Mouse (Mus musculus) spleen, adult 2 months (tissue): Measurements from ENCODE around the gene Teddm2. TPM values are rescaled to one million over a fixed set of nuclear protein-coding genes. Genes with fewer than 3 reads are reported as not detected.

Experiments used
- DNase-seq, 2 experiments: peaks; one replicate each; pipeline versions ENCODE4 v3.0.0 to v3.0.0-alpha.2; 2012 to 2021; ENCODE audit warnings: low spot score in 2 of 2, low read depth in 1 of 2
- H3K27ac ChIP-seq: fragments of 200-500 bp; 2 replicates; pipeline ENCODE4 v1.5.1; 2012; ENCODE audit warnings: low read length, inconsistent platforms; ENCODE audit not compliant: insufficient read depth
- H3K27me3 ChIP-seq: fragments of 200-500 bp; 2 replicates; pipeline ENCODE4 v1.6.1; 2012; ENCODE audit warnings: mild to moderate bottlenecking, moderate library complexity, low read length, inconsistent platforms; ENCODE audit not compliant: control insufficient read depth, insufficient read depth
- H3K36me3 ChIP-seq: fragments of 200-500 bp; 2 replicates; pipeline ENCODE4 v1.6.1; 2012; ENCODE audit warnings: mild to moderate bottlenecking, low read length, inconsistent platforms; ENCODE audit not compliant: control insufficient read depth, insufficient read depth
- H3K4me1 ChIP-seq: fragments of 200-500 bp; 2 replicates; pipeline ENCODE4 v1.6.1; 2011; ENCODE audit warnings: inconsistent platforms; ENCODE audit not compliant: control insufficient read depth, insufficient read depth, insufficient read length
- H3K4me3 ChIP-seq: fragments of 200-500 bp; 2 replicates; pipeline ENCODE4 v1.5.1; 2011; ENCODE audit warnings: mild to moderate bottlenecking, inconsistent platforms; ENCODE audit not compliant: insufficient read depth, insufficient read length; ENCODE audit errors: extremely low read depth
- CTCF ChIP-seq: fragments of 200-500 bp; IDR thresholded peaks from 2 replicates; pipeline ENCODE4 v1.5.1; 2011; ENCODE audit warnings: mild to moderate bottlenecking, inconsistent platforms; ENCODE audit not compliant: insufficient read depth, insufficient read length, insufficient replicate concordance; ENCODE audit errors: extremely low read depth
- POLR2A ChIP-seq: fragments of 200-500 bp; IDR thresholded peaks from 2 replicates; pipeline ENCODE4 v1.6.1; 2011; ENCODE audit warnings: low read depth, low read length, inconsistent platforms
- WGBS: fragments of 180-500 bp; shearing (Covaris S2); methylation state at CpG from one replicate; pipeline ENCODE4 v1.1.7; 2018; 5-methylcytosine and 5-hydroxymethylcytosine counted together
- polyA plus RNA-seq: library from polyadenylated mRNA; depleted of rRNA; stranded (reverse); fragments of >200 nt; gene quantifications from 2 replicates; pipeline ENCODE4 v1.2.3, GENCODE M21; 2012

Gene Teddm2
- polyA plus RNA-seq, 1 experiment = 0.32 TPM

DNA sequence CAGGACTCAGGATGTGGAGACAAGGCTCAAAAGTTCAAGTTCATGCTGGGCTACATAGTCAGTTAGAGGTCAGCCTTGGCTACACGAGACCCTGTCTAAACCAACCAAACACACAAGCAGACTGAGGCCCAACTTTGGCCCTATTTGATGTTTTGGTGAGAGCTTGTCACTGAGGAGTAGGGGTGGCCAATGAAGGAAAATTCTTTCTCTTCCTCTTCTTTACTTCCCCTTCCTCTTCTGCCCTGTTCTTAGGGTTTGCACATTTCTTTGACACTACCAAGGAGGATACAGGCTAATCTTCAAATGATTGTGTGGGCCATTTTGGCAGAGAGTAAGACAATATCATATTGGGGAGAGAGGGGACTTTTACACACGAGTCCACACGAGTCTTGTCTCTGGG lies 13.8 kb upstream of the Teddm2 start:
- 84% methylated on average over 3 of the region's 3 CpGs for WGBS
- Histone ChIP-seq H3K27me3 (no peaks in the 10 kb centered on the region), H3K4me1 (peaks cover 2% of the 10 kb centered on the region; the same call in 1 of the 2 replicates), H3K36me3 (no peaks in the 10 kb centered on the region; the same call in 1 of the 2 replicates), H3K4me3 (no peak overlapping the region), H3K27ac (no peak overlapping the region)
- DNase-seq = no peak
- no peak for TF ChIP-seq POLR2A
- no peak for TF ChIP-seq CTCF

DNA sequence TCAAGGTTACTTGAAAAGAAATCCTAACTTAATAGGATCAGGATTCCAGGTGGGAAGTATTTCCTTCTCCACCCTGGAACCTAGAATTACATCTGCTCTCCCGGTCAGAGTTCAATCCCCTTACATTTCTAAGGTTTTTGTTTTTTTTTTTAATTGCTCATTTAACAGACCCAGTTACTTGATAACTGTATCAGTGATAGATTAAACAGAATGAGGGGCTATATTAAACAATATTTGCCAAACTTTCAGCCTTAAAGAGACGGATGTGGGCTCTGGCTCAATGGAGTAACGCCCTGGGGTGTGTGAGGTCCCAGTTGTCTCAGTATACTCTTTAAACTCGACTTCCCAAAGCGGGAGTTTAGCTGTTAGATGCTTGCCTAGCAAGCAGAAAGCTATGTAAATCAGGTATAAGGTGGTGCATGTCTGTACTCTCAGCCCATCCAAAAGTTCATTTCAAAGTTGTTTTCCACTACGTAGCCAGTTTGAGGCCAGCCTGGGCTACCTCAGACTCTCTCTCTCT lies 11.3 kb upstream of the Teddm2 start:
- no peaks in the 10 kb centered on the region for H3K27me3 ChIP-seq
- DNase-seq = no peak
- 89% methylated on average over 6 of the region's 6 CpGs for WGBS
- peaks cover 19% of the 10 kb centered on the region for H3K36me3 ChIP-seq
- no peak for TF ChIP-seq POLR2A
- no peak for TF ChIP-seq CTCF
- H3K4me3 ChIP-seq = no peak overlapping the region
- peaks cover 2% of the 10 kb centered on the region; the same call in 1 of the 2 replicates for H3K4me1 ChIP-seq
- no peak overlapping the region for H3K27ac ChIP-seq

DNA sequence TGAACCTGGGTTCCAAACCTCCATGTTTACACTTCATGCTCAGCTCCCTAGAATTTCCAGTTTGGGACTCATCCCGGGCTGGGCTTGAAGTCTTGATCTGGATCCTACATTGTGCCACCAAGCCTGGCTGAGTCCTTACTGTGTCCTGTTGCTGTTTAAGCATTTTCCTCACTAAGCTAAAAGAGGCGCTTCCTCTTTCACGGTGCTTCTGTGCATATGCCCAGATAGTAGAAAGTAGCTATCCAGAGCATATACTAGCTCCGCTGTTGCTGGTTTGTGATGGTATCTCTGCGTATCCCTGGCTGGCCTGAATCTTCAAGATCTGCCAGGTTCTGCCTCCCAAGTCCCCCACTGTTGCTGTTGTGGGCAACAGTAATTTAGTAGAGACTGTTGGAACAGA lies 10.4 kb upstream of the Teddm2 start:
- TF ChIP-seq CTCF (no peak), POLR2A (no peak)
- H3K36me3 ChIP-seq = peaks cover 25% of the 10 kb centered on the region
- H3K27ac ChIP-seq = no peak overlapping the region
- H3K27me3 ChIP-seq = no peaks in the 10 kb centered on the region
- H3K4me3 ChIP-seq = no peak overlapping the region
- no peak for DNase-seq
- WGBS = 56% methylated on average over 5 of the region's 5 CpGs
- peaks cover 2% of the 10 kb centered on the region; the same call in 1 of the 2 replicates for H3K4me1 ChIP-seq

DNA sequence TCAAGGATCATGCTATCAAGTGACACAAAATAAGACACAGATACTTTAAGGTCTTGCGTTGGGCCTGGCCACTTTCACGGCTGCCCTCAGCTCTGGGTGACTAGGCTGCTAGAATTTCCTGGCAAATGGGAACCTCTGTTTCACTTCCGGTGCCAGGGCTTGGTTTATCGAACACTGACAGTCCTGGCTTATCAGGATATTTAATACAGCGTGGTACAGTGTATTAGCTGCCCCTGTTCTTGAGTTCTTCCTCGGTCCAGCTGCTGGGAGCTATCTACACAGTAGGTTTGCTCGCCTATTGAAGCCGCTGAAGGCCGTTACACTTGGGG lies 9.9 kb upstream of the Teddm2 start:
- no peak for DNase-seq
- WGBS = 62% methylated on average over 9 of the region's 9 CpGs
- Histone ChIP-seq H3K36me3 (peaks cover 29% of the 10 kb centered on the region), H3K4me3 (no peak overlapping the region), H3K4me1 (peaks cover 2% of the 10 kb centered on the region; the same call in 1 of the 2 replicates), H3K27ac (no peak overlapping the region; the same call in 1 of the 2 replicates), H3K27me3 (no peaks in the 10 kb centered on the region)
- no peak for TF ChIP-seq POLR2A
- no peak for TF ChIP-seq CTCF

DNA sequence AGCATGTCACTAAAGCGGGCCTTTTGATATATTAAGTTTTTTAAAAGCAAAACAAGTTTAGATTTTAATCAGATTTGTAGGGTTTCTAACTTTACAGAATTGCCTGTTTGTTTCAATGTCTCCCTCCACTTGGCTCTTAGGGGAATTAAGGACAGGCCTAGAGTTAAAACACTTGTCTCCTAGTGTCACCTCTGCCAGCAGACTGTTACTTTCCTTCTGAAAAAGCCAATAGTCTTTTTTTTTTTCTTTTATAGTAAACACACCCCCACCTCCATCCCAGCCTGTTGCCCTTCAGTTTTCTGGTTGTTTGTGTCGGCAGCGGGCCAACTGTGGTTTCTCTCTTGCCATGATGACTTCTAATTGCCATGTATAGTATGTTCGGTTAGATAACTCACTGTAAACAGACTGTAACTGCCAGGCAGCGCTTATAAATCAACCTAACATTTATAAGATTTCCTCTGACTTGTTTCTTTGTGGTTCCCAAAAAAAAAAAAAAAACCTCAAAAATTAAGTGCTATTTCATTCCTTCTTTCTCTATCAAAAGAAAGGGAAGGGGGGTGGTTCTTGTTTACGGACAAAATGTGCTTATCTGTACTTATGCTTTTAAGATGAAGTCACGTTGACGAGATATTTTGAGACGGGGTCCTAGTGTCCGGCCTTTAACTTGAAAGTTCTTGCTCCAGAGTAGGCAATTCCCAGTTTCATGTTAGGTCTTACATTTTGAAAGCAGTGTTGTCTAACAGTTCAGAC lies 9.4 kb upstream of the Teddm2 start:
- 59% methylated on average over 10 of the region's 10 CpGs for WGBS
- Histone ChIP-seq H3K36me3 (peaks cover 33% of the 10 kb centered on the region), H3K4me3 (no peak overlapping the region), H3K4me1 (peaks cover 2% of the 10 kb centered on the region; the same call in 1 of the 2 replicates), H3K27me3 (no peaks in the 10 kb centered on the region), H3K27ac (no peak overlapping the region; the same call in 1 of the 2 replicates)
- no peak for DNase-seq
- no peak for TF ChIP-seq POLR2A
- TF ChIP-seq CTCF = no peak

DNA sequence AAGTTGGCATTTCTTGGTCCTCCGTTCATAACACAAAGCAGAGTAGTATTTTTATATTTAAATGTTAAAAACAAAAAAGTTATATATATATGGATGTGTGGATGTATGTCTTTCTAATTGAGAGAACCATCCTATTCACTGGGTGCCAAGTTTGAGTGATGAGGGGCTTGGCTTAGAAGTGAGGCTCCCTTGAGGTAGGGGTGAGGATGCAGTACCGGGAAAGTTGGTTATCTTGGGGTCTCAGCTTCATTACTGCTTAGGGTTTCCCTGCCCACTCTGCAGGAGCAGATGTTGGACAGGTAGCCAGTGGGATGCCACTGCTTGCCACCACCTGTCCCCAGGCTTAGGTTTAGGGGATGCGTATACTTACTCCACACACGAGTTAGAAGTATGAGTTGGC lies 8.7 kb upstream of the Teddm2 start:
- Histone ChIP-seq H3K36me3 (peaks cover 40% of the 10 kb centered on the region), H3K4me1 (peaks cover under 1% of the 10 kb centered on the region; the same call in 1 of the 2 replicates), H3K27ac (no peak overlapping the region), H3K27me3 (no peaks in the 10 kb centered on the region), H3K4me3 (no peak overlapping the region)
- 91% methylated on average over 4 of the region's 4 CpGs for WGBS
- no peak for TF ChIP-seq CTCF
- TF ChIP-seq POLR2A = no peak
- no peak for DNase-seq

DNA sequence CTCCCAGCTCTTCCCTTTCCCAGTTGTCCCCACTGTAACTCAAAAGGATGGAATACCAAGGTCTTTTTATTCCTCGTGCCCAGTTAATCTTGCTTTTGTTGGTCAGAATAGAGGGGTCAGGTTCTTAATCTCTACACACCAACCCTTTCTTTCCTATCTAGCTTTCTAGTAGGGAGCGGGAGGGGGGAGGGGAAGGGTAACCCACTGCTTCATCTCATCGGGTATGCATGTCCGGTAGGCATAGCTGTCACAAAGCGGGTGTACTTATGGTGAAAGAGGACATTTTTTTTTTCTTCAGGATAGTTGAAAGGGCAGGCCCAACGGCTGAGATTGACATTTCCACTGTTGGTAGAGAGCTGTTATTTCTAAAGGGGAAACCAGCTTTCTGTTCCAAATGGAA lies 8.2 kb upstream of the Teddm2 start:
- TF ChIP-seq CTCF = no peak
- TF ChIP-seq POLR2A = no peak
- Histone ChIP-seq H3K4me1 (no peaks in the 10 kb centered on the region), H3K36me3 (peaks cover 44% of the 10 kb centered on the region), H3K27me3 (no peaks in the 10 kb centered on the region), H3K4me3 (no peak overlapping the region), H3K27ac (no peak overlapping the region)
- no peak for DNase-seq
- WGBS = 80% methylated on average over 6 of the region's 6 CpGs
